Mouse (Mus musculus) liver, adult (tissue): ENCODE data around the gene Plscr4.

Experiments used
- GATA4 ChIP-seq: IDR thresholded peaks from 2 replicates; pipeline ENCODE4 v1.6.1; 2014; ENCODE audit warnings: mild to moderate bottlenecking, low read length; ENCODE audit not compliant: insufficient replicate concordance

The Plscr4 gene

DNA sequence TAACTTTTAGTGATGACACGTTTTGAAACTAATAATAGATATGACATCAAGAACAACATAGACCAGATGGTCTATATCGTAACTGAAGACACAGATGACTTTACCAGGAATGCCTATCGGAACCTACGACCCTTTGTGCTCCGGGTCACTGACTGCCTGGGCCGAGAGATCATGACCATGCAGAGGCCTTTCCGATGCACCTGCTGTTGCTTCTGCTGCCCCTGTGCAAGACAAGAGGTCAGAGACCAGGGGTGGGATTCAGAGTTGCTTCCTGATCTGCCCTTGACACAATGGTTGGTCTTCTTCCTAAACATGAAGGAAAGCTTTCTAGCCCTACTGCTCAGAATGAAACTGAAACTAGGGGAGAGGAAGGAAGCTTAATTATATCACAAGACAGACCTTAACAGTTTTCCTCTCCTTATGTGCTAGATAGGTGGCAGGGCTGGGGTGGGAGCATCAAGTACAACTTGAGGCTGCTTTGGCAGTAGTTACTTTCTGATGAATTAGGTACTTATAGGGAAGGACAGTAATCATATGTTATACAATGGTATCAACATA lies 27.6 kb downstream of the Plscr4 start:
- TF ChIP-seq GATA4: no peak

DNA sequence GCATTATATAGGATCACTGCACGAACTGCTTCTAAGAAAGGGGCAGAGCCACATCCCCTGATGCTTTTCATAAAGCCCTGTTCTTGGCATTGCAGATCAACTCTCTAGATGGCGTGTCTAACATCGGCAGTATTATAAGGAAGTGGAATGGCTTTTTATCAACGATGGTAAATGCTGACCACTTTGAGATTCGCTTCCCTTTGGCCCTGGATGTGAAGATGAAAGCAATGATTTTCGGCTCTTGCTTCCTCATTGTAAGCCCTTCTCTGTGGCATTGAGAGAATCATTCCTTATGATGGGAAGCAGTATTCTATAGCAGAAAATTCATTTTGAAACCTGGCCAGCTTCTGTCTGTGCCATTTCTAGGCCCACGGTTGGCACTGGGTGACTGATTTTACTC lies 32.7 kb downstream of the Plscr4 start:
- no peak for TF ChIP-seq GATA4

DNA sequence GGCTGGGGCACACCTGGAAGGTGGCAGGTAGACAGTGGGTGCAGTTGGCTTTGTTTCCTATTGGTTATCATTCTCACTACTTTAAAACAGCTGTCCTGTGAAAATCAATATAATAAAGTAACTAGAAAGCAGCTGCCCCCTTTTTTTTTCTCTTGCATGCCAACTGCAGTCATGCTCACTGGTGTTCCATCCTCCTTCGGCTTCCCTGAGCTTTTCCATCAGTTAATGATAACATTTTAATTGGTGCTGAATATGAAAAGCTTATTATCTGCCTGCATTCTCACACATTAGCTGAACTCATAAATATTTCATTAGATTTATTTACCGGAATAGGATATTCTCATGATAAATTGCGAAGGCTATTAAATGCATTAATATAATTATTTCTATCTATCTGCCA lies 33.1 kb downstream of the Plscr4 start:
- TF ChIP-seq GATA4: no peak

DNA sequence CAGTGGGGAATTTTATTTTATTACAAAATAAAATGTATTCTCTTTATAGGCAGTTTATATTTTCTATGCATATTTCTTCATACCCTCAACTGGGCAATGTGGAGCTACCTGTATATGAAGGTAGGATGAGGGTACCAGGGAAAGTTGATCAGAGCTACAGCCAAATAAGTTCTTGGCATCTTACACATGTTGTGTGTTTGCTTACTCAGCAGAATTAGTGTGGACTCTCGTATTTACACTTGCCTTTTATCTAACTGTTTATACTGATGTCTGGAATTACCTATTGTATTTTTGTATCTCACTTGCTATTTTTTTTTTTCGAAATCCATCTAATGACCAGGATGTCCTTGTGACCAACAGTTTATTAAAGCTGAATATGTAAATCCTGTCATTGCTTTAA lies 34.1 kb downstream of the Plscr4 start:
- TF ChIP-seq GATA4: no peak

DNA sequence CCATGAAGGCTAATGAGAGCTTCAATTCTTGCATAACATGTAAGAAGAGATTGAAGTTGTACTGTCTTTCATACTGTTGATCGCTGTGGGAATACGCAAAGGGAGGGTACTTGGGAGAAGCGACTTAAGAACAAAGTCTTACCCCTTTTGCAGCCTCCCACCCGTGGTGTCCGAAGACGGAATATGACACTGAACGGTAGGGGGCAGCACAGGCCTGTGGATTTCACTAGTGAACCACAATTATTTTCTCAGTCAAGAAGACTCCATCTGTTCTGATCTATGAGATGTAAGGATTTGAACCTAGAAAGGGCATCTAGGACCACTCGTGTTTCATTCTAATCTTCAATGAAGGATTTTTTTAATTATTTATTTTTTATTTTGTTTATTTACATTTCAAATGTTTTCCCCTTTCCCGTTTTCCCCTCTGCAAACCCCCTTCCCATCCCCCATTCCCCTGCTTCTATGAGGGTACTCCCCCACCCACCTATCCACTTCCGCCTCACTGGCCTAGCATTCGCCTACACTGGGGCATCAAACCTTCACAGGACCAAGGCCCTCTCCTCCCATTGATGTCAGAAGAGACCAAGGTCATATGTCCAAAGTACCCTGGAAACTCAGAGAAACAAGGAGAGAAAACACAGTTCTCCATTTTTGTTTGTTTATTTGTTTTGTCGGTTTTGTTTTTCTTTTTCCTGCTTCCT lies 42.7 kb downstream of the Plscr4 start:
- TF ChIP-seq GATA4: no peak

DNA sequence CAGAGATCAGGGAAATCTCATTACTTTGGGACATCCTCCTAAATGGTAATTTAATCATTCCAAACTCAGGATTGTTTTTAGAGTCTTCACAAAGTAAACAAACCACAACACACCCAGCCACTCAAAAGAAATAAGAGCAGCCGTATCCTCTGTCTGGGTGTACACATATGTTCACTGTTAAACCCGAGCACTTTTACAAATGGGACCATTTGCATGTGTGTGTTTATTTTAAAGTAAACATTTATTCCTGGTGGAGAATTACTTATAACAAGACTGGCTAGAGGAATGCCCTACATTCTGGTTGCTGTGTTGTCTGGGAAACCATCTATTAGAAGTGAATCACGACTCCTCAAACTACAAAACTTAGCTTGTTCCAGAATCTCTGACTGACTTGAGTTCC lies 47.1 kb downstream of the Plscr4 start:
- TF ChIP-seq GATA4: no peak

DNA sequence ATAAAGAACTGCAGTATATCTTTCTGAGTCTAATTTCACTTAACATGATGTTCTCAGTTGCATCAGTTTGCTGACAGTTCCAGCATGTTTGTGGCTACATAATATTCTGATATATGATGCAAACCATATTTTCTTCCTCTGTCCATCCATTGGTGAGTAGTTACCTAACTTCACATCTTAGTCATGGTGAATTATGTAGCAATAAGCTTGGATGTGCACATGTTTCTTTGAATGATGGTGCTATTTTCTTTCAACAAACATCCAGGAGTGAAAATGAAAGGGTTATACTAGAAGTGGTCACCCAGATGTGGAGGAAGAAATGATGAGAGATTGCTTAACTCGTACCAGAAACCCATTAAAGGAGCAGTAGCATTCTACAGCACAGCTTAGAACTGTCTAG lies 47.7 kb downstream of the Plscr4 start:
- no peak for TF ChIP-seq GATA4

DNA sequence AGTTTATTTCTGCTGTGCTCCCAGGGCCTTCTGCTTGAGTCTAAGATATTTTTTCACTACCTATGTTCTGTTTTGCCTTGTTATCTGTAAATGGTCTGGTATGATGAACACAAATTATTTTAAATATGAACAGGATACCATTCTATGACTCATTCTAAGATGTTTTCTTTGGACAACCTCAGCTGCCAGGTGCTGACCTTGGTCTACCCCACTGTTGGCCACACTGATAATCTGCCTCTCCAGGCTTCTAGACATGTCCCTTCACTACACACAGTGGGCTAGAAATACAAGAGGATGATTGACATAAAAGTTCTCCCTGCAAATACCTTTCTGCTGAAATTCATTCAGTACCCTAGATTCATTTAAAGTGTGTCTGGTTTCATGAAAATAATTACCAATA lies 54.5 kb downstream of the Plscr4 start:
- TF ChIP-seq GATA4: no peak

DNA sequence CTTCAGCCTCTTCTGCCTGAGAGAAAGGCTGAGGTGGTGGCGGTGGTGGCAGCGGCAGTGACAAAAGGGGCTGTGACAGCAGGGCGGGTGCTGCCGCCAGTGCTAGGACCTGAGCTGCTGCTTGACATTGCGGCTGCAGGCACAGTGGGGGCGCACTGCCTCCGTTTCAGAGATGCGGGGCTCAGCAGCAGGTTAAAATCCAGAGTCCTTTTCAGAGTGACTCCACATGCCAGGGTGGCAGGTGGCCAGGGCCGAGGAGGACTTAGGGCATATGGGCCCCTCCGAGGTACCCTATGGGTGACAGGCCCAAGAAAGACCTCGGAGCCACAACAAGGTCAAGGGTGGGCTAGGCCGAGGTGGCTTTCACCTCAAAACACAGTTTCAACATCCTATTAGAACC lies 59.9 kb downstream of the Plscr4 start:
- TF ChIP-seq GATA4: no peak

DNA sequence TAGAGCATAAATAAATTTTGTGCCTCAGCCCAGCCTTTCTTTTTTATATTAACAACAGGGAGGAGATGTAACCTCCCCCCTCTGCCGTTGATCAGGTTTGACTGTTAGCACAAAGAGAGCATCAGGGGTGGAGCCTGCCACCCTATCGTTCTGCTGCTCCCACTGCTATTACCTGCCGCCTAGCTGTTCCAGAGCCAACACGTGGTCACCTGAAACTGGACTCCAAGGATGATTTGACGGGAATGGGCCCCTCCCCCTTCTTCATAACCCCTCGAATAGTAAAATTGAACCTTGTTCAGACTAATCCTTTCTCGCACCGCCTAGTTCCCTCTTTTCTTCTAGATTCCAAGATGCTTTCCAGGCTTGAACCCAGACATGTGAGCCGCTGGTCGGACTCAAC lies 63.6 kb downstream of the Plscr4 start:
- TF ChIP-seq GATA4: no peak

DNA sequence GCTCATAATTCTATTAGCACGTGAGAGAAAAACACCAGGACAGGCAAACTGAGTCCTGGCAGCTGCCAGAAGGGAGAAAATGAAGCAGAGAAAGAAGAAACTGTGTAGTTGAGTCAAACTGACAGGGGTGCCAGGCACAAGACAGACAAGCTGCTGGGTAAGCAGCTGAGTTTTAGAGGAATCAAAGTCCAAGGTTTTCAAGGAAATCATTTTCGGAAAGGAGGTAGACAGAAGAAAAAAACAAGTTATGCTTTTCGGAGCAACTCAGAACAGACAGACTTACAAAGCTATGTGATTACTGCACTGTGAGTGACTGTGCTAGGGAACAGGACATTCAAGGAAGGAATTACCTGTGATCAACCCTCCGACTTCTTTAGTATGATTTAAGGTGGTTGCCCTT lies 67.3 kb downstream of the Plscr4 start:
- TF ChIP-seq GATA4: no peak

DNA sequence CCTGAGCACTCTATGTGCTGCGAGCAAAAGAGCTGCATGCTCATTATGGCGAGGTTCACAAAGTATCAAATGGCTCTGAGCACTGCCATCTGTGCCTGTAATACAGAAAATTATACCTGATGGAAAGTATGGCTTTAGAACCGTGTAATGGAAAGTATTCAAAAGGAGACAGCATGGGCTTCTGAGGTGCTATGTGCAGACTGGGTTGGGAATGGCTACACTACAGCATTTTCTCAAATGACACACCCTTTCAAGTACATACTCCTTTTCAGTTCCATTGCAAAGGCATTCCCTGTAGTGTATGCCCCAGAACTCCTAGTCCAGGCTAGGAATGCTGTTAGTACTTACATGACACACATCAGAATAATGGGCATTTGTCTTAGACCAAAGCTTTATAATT lies 72.9 kb downstream of the Plscr4 start:
- TF ChIP-seq GATA4: no peak

DNA sequence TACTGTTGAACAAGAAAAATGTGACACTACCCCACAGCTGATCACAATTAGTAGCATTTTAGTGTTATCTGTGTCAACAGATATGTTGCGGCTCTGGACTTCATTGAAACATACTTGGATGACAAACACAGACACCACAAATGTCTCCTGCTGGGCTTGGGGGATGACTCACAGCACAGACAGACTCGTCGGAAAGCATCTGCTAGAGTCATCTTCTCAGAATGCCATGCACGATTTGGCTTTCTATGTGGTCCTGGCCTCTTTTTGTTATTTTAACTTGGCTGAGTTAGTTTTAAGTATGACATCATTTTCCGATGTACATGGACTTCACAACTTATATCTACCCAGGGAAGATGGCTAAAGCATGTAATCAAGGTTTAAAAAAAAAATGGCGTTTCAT lies 80.6 kb downstream of the Plscr4 start:
- TF ChIP-seq GATA4: no peak

DNA sequence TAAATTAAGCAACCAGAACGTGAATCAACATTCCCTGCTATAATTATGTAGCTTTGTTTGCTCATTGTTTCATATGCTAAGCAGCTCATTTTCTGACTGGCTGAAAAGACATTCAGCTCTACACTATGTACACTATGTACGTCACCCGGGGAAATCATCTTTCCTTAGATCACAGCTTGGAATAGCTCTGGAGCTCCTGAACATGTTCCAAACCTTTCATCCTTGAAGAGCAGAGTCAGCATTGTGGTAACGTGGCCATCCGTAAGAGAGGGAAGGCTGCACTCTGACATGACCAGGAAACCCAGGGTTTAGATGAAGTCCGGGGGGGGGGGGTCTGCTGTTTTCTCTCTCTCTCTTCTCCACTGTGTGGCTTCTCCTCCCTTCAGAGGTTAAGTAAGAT lies 81.0 kb downstream of the Plscr4 start:
- TF ChIP-seq GATA4: no peak
